Mouse (Mus musculus) kidney, adult 2 months (tissue): ENCODE results near the gene Gm20696. TPM values are rescaled to one million over a fixed set of nuclear protein-coding genes. Genes with fewer than 3 reads are reported as not detected.

ENCODE experiments used
- DNase-seq: peaks from one replicate; pipeline ENCODE4 v3.0.0; 2021
- H3K27ac ChIP-seq: fragments of 200-500 bp; 2 replicates; pipeline ENCODE4 v1.5.1; 2012; ENCODE audit warnings: low read depth, low read length, control low read depth, inconsistent platforms; ENCODE audit not compliant: insufficient read depth
- H3K27me3 ChIP-seq: fragments of 200-500 bp; replicated peaks from 2 replicates; pipeline ENCODE4 v1.6.1; 2012; ENCODE audit warnings: mild to moderate bottlenecking, moderate library complexity, low read length, inconsistent platforms; ENCODE audit not compliant: control insufficient read depth, insufficient read depth
- H3K36me3 ChIP-seq: fragments of 200-500 bp; 2 replicates; pipeline ENCODE4 v1.6.1; 2012; ENCODE audit warnings: mild to moderate bottlenecking, moderate library complexity, low read length, inconsistent platforms; ENCODE audit not compliant: control insufficient read depth, insufficient read depth
- H3K4me1 ChIP-seq: fragments of 200-500 bp; 2 replicates; pipeline ENCODE4 v1.6.1; 2011; ENCODE audit warnings: low read length; ENCODE audit not compliant: control insufficient read depth, insufficient read depth
- H3K4me3 ChIP-seq: fragments of 200-500 bp; 2 replicates; pipeline ENCODE4 v1.5.1; 2011; ENCODE audit warnings: mild to moderate bottlenecking, low read depth, low read length, control low read depth; ENCODE audit not compliant: insufficient read depth
- CTCF ChIP-seq: fragments of 200-500 bp; conservative IDR thresholded peaks from 2 replicates; pipeline ENCODE4 v1.5.1; 2011; ENCODE audit warnings: low read depth, mild to moderate bottlenecking, control low read depth, low read length, moderate library complexity, mixed read lengths; ENCODE audit not compliant: insufficient read depth, insufficient read length
- POLR2A ChIP-seq: fragments of 200-500 bp; IDR thresholded peaks from one replicate; pipeline ENCODE4 v1.6.1; 2011; ENCODE audit warnings: low read depth, low read length, control low read depth
- WGBS: fragments of 180-500 bp; shearing (Covaris S2); methylation state at CpG from one replicate; pipeline ENCODE4 v1.1.7; 2018; 5-methylcytosine and 5-hydroxymethylcytosine counted together
- polyA plus RNA-seq: library from polyadenylated mRNA; depleted of rRNA; stranded (reverse); fragments of >200 nt; gene quantifications from 2 replicates; pipeline ENCODE4 v1.2.3, GENCODE M21; 2012

Gm20696 gene
- polyA plus RNA-seq, 1 experiment, result 0.31 TPM

DNA sequence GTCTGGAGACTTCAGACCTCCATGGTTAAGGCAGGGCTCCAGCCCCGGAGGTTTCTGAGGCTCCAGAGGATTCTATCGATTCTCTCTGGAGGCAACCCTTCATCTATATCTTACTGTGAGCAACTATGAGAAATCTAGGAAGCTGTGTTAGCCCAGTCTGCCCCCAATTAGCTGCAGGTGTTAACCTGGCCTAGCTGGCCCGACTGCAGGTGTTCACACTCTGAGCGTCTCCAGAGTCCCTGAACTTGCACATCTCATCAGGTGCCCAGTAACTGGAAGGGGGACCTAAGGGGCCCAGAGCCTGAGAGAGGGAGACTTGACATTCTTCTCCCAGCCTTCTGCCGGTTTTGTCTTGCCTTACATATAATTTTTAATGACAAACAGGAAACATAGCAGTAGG lies 278.6 kb downstream of the Gm20696 start:
- DNase-seq, result no peak
- 76% methylated on average over 5 of the region's 5 CpGs for WGBS
- Histone ChIP-seq H3K27me3 (no peaks in the 10 kb centered on the region), H3K4me1 (no peaks in the 10 kb centered on the region), H3K4me3 (no peak overlapping the region), H3K36me3 (no peaks in the 10 kb centered on the region), H3K27ac (no peak overlapping the region)
- TF ChIP-seq POLR2A (no peak), CTCF (no peak)

DNA sequence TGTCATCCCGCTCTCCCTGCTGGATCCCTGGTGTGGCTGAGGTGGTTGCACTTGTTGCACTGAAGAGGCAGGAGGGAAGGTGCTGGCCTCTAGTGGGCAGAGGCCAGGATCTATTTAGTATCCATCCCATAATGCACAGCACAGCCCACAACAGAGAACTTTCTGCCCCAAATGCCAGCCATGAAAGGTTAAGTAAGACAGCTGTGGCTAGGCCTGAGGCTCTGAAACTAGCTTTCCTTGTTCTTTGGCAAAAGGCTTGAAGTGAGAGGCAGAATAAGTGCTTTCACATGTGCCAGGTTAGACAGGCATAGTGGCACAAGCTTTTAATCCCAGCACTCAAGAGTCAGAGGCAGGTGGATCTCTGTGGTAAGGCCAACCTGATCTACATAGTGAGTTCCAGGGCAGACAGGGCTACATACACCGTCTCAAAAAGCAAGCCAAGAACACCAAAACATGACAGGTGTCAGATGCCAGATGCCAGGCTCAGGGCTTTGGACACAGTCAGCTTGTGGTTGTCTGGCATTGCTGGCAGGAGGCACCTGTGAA lies 281.5 kb downstream of the Gm20696 start:
- no peaks in the 10 kb centered on the region for H3K4me1 ChIP-seq
- 73% methylated on average over 2 of the region's 2 CpGs for WGBS
- peak; percentile 62 for TF ChIP-seq CTCF
- no peak for TF ChIP-seq POLR2A
- H3K4me3 ChIP-seq, result no peak overlapping the region
- peak; percentile 29 for DNase-seq
- H3K27ac ChIP-seq, result no peak overlapping the region
- H3K36me3 ChIP-seq, result no peaks in the 10 kb centered on the region
- H3K27me3 ChIP-seq, result no peaks in the 10 kb centered on the region

DNA sequence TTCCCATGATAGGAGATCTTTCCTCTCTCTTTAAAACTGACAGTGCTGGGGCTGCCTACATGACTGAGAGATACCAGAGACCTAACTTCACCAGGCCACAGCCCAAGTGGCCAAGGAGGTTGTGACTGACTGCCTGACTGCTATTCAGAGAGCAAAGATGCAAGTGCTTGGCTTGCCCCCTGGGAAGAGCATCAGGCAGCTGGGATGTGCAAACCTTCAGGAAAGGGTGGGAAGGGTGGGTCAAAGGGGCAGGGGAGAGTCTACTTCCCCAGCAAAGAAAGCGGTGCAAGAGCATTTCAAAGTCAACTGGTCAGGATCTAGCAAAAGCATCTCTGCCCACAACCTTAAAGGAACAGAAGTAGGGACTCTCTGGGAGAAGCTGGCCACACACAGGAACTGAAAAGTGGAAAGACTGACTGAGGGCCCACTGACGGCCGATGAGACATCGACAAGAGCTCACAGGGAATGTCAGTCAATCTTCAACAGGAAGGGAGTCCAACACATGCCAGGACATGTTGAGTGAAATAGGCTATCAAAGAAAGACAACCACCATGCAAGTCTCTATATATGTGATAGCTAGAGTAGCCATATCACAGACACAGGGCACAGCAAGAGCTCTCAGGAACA lies 282.6 kb downstream of the Gm20696 start:
- TF ChIP-seq POLR2A (no peak), CTCF (no peak)
- Histone ChIP-seq H3K27ac (no peak overlapping the region), H3K27me3 (no peaks in the 10 kb centered on the region), H3K36me3 (no peaks in the 10 kb centered on the region), H3K4me1 (no peaks in the 10 kb centered on the region), H3K4me3 (no peak overlapping the region)
- no peak for DNase-seq
- WGBS, result 59% methylated on average over 4 of the region's 4 CpGs

DNA sequence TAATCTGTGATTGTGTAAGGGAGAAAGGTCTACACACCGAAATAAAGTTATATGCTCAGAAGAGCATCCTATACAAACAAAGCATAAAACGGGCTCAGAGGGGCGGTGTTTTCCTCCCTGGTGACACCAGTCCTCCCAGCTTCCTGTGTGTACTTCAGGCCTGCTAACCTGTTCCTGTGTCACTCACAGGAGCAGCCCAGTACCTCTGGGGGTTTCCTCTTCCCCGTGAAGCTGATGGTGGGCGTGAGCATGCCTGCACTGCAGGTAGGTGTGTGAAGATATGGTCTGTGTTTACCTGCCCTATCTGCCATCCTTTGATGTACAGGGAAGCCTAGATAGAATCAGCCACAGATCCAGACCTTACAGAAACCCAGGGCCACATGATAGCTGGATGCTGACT lies 286.5 kb downstream of the Gm20696 start:
- no peak for DNase-seq
- Histone ChIP-seq H3K4me3 (no peak overlapping the region), H3K27ac (no peak overlapping the region), H3K36me3 (no peaks in the 10 kb centered on the region), H3K27me3 (no peaks in the 10 kb centered on the region), H3K4me1 (no peaks in the 10 kb centered on the region)
- WGBS, result 74% methylated on average over 5 of the region's 5 CpGs
- TF ChIP-seq CTCF, result no peak
- TF ChIP-seq POLR2A, result no peak

DNA sequence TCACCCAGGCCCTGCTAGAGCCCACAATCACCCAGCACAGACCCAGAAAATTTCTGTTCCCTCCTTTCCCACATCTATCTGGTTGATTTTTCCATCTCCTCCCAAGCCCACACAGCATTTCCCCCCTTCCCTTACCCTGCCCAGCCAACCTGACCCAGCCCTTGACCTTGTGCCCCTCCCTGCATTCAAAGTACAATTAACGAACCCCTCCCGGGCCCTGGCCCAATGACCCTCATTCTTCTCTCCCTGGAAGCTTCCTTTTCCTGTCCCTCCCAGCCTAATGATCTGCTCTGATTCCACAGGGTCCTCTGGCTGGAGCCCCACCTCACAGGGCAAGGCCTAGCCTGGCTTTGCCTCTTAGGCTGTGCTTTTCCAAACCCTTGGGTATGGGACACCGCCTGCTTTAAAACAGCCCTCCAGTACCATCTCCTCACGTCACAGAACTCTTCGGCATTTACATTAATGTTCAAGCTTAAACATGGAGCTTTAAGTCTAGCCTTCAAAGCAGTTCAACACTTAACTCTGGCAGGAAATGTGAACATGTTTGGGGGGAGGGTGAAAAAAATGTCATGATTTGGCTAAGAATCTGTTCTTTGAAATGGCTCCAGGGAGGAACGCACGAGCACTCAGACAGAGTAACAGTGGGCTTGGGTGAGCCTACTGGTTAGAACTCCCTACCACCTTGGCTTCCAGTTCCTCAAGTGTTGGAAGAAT lies 287.4 kb downstream of the Gm20696 start:
- no peaks in the 10 kb centered on the region for H3K27me3 ChIP-seq
- no peak overlapping the region for H3K4me3 ChIP-seq
- TF ChIP-seq CTCF, result no peak
- TF ChIP-seq POLR2A, result no peak
- peak; percentile 76 for DNase-seq
- 68% methylated on average over 7 of the region's 7 CpGs for WGBS
- no peak overlapping the region for H3K27ac ChIP-seq
- H3K4me1 ChIP-seq, result no peaks in the 10 kb centered on the region
- H3K36me3 ChIP-seq, result no peaks in the 10 kb centered on the region

DNA sequence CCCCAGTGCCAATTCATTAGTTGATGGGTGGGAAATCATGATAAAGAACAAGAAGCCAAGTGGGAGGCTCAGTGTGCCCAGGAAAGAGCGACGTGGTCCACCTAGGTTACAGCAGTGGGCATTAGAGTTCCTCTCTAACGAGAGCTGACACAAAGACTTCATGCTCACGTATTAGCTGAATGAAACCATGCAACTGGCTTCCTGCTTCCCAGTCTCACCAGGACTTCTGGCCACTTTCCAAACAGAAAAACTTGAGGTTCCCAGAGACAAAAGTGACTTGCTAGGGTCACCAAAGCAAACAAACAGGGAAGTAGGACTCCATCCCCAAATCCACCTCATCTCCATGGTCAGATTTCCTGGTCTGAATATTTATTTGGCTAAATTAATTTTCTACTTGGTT lies 288.9 kb downstream of the Gm20696 start:
- Histone ChIP-seq H3K4me1 (no peaks in the 10 kb centered on the region), H3K27me3 (no peaks in the 10 kb centered on the region), H3K36me3 (no peaks in the 10 kb centered on the region), H3K4me3 (no peak overlapping the region), H3K27ac (no peak overlapping the region)
- TF ChIP-seq POLR2A (no peak), CTCF (no peak)
- DNase-seq, result peak; percentile 29
- 59% methylated on average over 4 of the region's 4 CpGs for WGBS

DNA sequence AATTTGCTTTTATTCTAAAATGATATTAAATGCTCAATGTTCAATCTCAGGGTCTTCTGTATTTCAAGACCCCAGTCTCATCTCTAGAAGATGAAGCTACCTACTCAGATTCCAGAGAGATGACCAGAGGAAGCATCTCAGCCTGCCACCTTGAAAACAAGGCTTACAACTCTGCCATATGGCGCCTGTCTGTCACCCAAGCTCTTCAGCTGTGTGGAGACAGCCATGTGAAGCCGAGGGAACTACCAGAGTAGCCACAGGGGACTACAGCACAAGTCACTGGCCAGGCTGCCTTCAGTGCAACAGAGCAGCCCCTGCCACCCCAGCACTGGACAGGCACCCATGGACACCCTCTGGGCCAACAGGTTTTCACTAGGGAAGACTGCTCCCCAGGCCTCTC lies 289.5 kb downstream of the Gm20696 start:
- TF ChIP-seq CTCF, result no peak
- no peak for TF ChIP-seq POLR2A
- no peaks in the 10 kb centered on the region for H3K36me3 ChIP-seq
- no peak overlapping the region for H3K4me3 ChIP-seq
- no peaks in the 10 kb centered on the region for H3K4me1 ChIP-seq
- H3K27me3 ChIP-seq, result no peaks in the 10 kb centered on the region
- no peak for DNase-seq
- 85% methylated on average over 2 of the region's 2 CpGs for WGBS
- H3K27ac ChIP-seq, result no peak overlapping the region
